Mouse (Mus musculus) midbrain, embryonic 14.5 days (tissue): Measurements from ENCODE around the gene Mocs3. TPM values are rescaled to one million over a fixed set of nuclear protein-coding genes. Genes with fewer than 3 reads are reported as not detected.

Source experiments
- ATAC-seq: fragments of 200-750 bp; cut with Nextera tagmentation; 2 replicates; pipeline ENCODE4 v1.8.0; 2017; ENCODE audit warnings: moderate number of reproducible peaks, moderate library complexity; ENCODE audit not compliant: low FRiP score, low TSS enrichment
- DNase-seq: peaks from one replicate; pipeline ENCODE4 v3.0.0-alpha.2; 2015
- H3K27ac ChIP-seq: fragments of 300-500 bp; sonication (generic); replicated peaks from 2 replicates; pipeline ENCODE4 v1.5.1; 2014; ENCODE audit warnings: mild to moderate bottlenecking, low read depth, low read length, moderate library complexity
- H3K27me3 ChIP-seq: fragments of 300-500 bp; sonication (generic); 2 replicates; pipeline ENCODE4 v1.6.1; 2014; ENCODE audit warnings: low read length, control low read depth, mixed read lengths; ENCODE audit not compliant: control insufficient read depth, insufficient read depth
- H3K36me3 ChIP-seq: fragments of 300-500 bp; sonication (generic); 2 replicates; pipeline ENCODE4 v1.6.1; 2014; ENCODE audit warnings: low read length, control low read depth; ENCODE audit not compliant: control insufficient read depth, insufficient read depth
- H3K4me1 ChIP-seq: fragments of 300-500 bp; sonication (generic); 2 replicates; pipeline ENCODE4 v1.6.1; 2014; ENCODE audit warnings: mild to moderate bottlenecking, antibody characterized with exemption, low read length, control low read depth; ENCODE audit not compliant: control insufficient read depth, insufficient read depth
- H3K4me2 ChIP-seq: fragments of 300-500 bp; sonication (generic); 2 replicates; pipeline ENCODE4 v1.6.1; 2014; ENCODE audit warnings: mild to moderate bottlenecking, low read length, moderate library complexity
- H3K4me3 ChIP-seq: fragments of 300-500 bp; sonication (generic); replicated peaks from 2 replicates; pipeline ENCODE4 v1.5.1; 2014; ENCODE audit warnings: low read depth, low read length
- H3K9ac ChIP-seq: fragments of 300-500 bp; sonication (generic); replicated peaks from 2 replicates; pipeline ENCODE4 v1.6.1; 2014; ENCODE audit warnings: mild to moderate bottlenecking, low read length, moderate library complexity
- H3K9me3 ChIP-seq: fragments of 300-500 bp; sonication (generic); 2 replicates; pipeline ENCODE4 v1.6.1; 2016; ENCODE audit warnings: low read length, control low read depth, mixed read lengths; ENCODE audit not compliant: control insufficient read depth
- WGBS: fragments of 180-500 bp; shearing (Covaris S2); extraction: QIAGEN DNeasy Blood & Tissue Kit; methylation state at CpG from one replicate; pipeline ENCODE4 v1.1.7; 2014; 5-methylcytosine and 5-hydroxymethylcytosine counted together
- polyA plus RNA-seq: library from polyadenylated mRNA; unstranded; fragments of >200 nt; fragmentation: Nextera tagmentation; extraction: Ambion mirVana; gene quantifications from 2 replicates; pipeline ENCODE4 v1.2.1, GENCODE M21; 2014

The Mocs3 gene
- polyA plus RNA-seq, 1 experiment from 2014 or later = 10.8 TPM

GRCm38 (mm10) chr2:168273387-168273786 lies 43.0 kb downstream of the Mocs3 start:
- DNase-seq = no peak
- Histone ChIP-seq H3K4me3 (no peak overlapping the region), H3K4me2 (no peak overlapping the region), H3K9ac (no peak overlapping the region), H3K27ac (no peak overlapping the region), H3K27me3 (no peaks in the 10 kb centered on the region), H3K4me1 (no peaks in the 10 kb centered on the region), H3K36me3 (no peaks in the 10 kb centered on the region), H3K9me3 (no peaks in the 10 kb centered on the region)
- ATAC-seq = no peak
- 53% methylated on average over 9 of the region's 9 CpGs for WGBS

GRCm38 (mm10) chr2:168274374-168274935 lies 44.0 kb downstream of the Mocs3 start:
- no peaks in the 10 kb centered on the region for H3K9me3 ChIP-seq
- H3K4me2 ChIP-seq = no peak overlapping the region
- peaks cover 3% of the 10 kb centered on the region for H3K27me3 ChIP-seq
- H3K4me3 ChIP-seq = no peak overlapping the region
- no peaks in the 10 kb centered on the region for H3K36me3 ChIP-seq
- DNase-seq (peak; percentile 79), ATAC-seq (no peak)
- H3K27ac ChIP-seq = no peak overlapping the region
- 13% methylated on average over 11 of the region's 11 CpGs for WGBS
- H3K4me1 ChIP-seq = no peaks in the 10 kb centered on the region
- no peak overlapping the region for H3K9ac ChIP-seq

GRCm38 (mm10) chr2:168280729-168281581 lies 50.5 kb downstream of the Mocs3 start:
- Histone ChIP-seq H3K9ac (peak overlapping the region; percentile 38), H3K27me3 (peaks cover 35% of the 10 kb centered on the region), H3K36me3 (no peaks in the 10 kb centered on the region), H3K4me2 (peak overlapping the region; percentile 74), H3K4me1 (peaks cover 7% of the 10 kb centered on the region), H3K9me3 (peaks cover 7% of the 10 kb centered on the region; the same call in 1 of the 2 replicates), H3K4me3 (peak overlapping the region; percentile 43), H3K27ac (no peak overlapping the region)
- ATAC-seq (no peak; the same call in 1 of the 2 replicates), DNase-seq (peak; percentile 65)
- under 1% methylated on average over 77 of the region's 82 CpGs for WGBS

- Histone ChIP-seq H3K27ac (no peak within 1 kb of the TSS), H3K9me3 (peaks cover 7% of the 10 kb centered on the region; the same call in 1 of the 2 replicates), H3K9ac (peak within 1 kb of the TSS; percentile 38), H3K36me3 (no peaks in the 10 kb centered on the region), H3K4me1 (peaks cover 7% of the 10 kb centered on the region), H3K4me2 (peak within 1 kb of the TSS; percentile 74), H3K4me3 (peak within 1 kb of the TSS; percentile 43), H3K27me3 (peaks cover 35% of the 10 kb centered on the region)
- ATAC-seq (no peak), DNase-seq (no peak)
- WGBS = 14% methylated on average over 12 of the region's 12 CpGs
These were observed 51.2 kb downstream of the Mocs3 start, which contains the start of gene Kcng1 for GRCm38 (mm10) chr2:168281582-168281981. TSS of gene Kcng1 (minus strand) at chr2:168281736.

Other genes with a start within 250 kb of the Mocs3 start
- gene Ripor3, start 220.0 kb upstream of the Mocs3 start, polyA plus RNA-seq = 0.22 TPM in 1 of 2 replicates, not detected in the other
- gene Pard6b, start 149.6 kb upstream of the Mocs3 start, polyA plus RNA-seq = 8.2 and 9.2 TPM in 2 replicates
- 4.5 and 5.8 TPM in 2 replicates for gene Adnp, start 23.5 kb upstream of the Mocs3 start, polyA plus RNA-seq
- gene Gm20716, start 258 bp upstream of the Mocs3 start, polyA plus RNA-seq = 35.8 and 35.9 TPM in 2 replicates
- gene Dpm1, start within 50 bp of the Mocs3 start, polyA plus RNA-seq = 61.1 and 75.4 TPM in 2 replicates
- gene Kcng1, start 51.1 kb downstream of the Mocs3 start, polyA plus RNA-seq = 2.0 and 3.0 TPM in 2 replicates